Mouse (Mus musculus) limb, embryonic 10.5 days (tissue): ENCODE measurements at regions not wholly inside any gene's neighbourhood (a gene's known extent, or its start where the extent isn't known, plus 50 kb on each side); places are given as distances from the start of the nearest gene placed in this dataset.
A peak's percentile ranks its signal among the peaks of the same experiment; 100 is the strongest.

Experiments
- DNase-seq: peaks from one replicate; pipeline ENCODE4 v3.0.0-alpha.2; 2017; ENCODE audit warnings: low spot score
- H3K27ac ChIP-seq: fragments of 300-500 bp; sonication (generic); 2 replicates; pipeline ENCODE4 v1.5.1; 2016; ENCODE audit warnings: mild to moderate bottlenecking
- H3K27me3 ChIP-seq: fragments of 300-500 bp; sonication (generic); 2 replicates; pipeline ENCODE4 v1.6.1; 2016; ENCODE audit warnings: low read depth, mild to moderate bottlenecking; ENCODE audit not compliant: poor library complexity, severe bottlenecking
- H3K36me3 ChIP-seq: fragments of 300-500 bp; sonication (generic); 2 replicates; pipeline ENCODE4 v1.6.1; 2016; ENCODE audit warnings: mild to moderate bottlenecking, moderate library complexity
- H3K4me1 ChIP-seq: fragments of 300-500 bp; sonication (generic); 2 replicates; pipeline ENCODE4 v1.6.1; 2016
- H3K4me3 ChIP-seq: fragments of 300-500 bp; sonication (generic); 2 replicates; pipeline ENCODE4 v1.5.1; 2016; ENCODE audit warnings: mild to moderate bottlenecking, moderate library complexity
- H3K9me3 ChIP-seq: fragments of 300-500 bp; sonication (generic); replicated peaks from 2 replicates; pipeline ENCODE4 v1.6.1; 2016; ENCODE audit warnings: mild to moderate bottlenecking
- WGBS: fragments of 180-500 bp; shearing (Covaris S2); methylation state at CpG from one replicate; pipeline ENCODE4 v1.1.7; 2016; 5-methylcytosine and 5-hydroxymethylcytosine counted together

DNA sequence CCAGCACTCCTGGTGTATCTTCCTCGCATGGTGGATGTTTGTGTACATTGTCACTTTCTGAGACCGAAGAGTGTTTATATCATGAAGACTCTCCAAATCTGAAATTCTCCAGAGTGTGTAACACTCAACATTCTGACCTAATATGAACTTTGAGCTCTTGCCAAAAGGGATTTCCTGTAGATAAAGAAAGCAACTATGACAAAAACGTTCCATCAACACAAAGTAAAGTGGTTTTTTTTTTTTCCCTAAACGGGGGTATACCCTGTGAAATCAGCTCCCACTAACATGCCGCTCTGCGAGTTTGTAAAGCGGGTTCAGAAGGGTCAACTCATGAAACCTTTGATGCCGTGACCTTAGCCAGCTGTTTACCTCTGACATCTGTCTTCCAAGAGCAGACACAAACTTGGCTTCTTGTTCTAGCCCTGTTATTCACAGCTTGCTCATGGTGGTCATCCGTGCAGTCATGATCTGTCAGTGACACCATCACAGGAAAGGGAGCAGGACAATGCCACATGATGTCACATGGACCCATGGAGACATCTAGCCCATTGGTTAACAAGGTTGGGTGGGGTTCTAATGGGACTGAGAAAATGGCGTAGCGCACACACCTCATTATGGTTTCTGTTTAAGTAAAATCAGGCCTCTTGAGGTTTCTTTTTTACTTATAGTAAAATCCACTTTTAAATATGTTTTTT, 122.9 kb upstream of the Cmc1 start:
- Histone ChIP-seq H3K36me3 (no peaks in the 10 kb centered on the region), H3K4me1 (no peaks in the 10 kb centered on the region), H3K9me3 (no peaks in the 10 kb centered on the region), H3K27me3 (no peaks in the 10 kb centered on the region), H3K4me3 (no peak overlapping the region), H3K27ac (no peak overlapping the region)
- no peak for DNase-seq
- 87% methylated on average over 11 of the region's 11 CpGs for WGBS

DNA sequence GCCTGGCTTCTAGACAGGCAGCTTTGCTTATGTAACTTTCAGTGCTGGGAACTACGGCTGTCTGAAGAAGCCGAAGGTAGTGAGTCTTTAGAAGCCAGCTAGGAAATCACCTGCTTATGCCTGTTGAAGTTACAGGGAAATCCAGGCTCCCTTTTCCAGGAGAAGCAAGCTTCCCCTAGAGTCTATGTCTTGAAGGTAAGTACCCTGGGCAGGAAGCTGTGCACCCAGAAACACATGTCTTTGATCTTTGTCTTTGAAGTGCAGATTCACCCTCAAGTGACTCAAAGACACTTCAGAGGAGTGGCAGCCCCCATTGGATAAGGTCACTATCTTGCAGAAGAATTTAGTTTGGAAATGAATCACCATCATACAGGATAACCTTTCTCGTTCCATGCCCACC, 135.5 kb upstream of the Cmc1 start:
- Histone ChIP-seq H3K4me1 (no peaks in the 10 kb centered on the region), H3K27ac (no peak overlapping the region), H3K36me3 (no peaks in the 10 kb centered on the region), H3K4me3 (no peak overlapping the region), H3K9me3 (no peaks in the 10 kb centered on the region), H3K27me3 (no peaks in the 10 kb centered on the region)
- 46% methylated on average over 3 of the region's 3 CpGs for WGBS
- DNase-seq = no peak

DNA sequence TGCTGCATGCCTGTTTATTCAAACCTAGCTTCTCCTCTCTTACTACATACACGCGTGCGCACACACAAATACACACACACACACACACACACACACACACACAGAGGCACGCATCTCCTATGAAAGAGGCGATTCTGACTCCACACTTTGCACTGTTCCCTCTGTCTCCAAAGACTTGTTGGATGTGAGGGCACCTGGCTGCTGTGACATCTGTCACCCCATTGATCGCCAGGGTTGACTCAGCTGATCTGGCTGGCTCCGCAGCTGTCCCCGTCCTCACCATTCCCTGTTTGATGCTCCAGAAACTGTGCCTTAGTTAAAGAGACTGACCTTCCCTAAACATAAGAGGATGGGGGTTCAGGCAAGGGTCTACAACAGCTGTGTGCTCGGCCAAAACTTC, 137.6 kb upstream of the Cmc1 start:
- Histone ChIP-seq H3K27ac (no peak overlapping the region), H3K36me3 (no peaks in the 10 kb centered on the region), H3K27me3 (no peaks in the 10 kb centered on the region), H3K9me3 (no peaks in the 10 kb centered on the region), H3K4me1 (no peaks in the 10 kb centered on the region), H3K4me3 (no peak overlapping the region)
- 84% methylated on average over 9 of the region's 9 CpGs for WGBS
- no peak for DNase-seq

DNA sequence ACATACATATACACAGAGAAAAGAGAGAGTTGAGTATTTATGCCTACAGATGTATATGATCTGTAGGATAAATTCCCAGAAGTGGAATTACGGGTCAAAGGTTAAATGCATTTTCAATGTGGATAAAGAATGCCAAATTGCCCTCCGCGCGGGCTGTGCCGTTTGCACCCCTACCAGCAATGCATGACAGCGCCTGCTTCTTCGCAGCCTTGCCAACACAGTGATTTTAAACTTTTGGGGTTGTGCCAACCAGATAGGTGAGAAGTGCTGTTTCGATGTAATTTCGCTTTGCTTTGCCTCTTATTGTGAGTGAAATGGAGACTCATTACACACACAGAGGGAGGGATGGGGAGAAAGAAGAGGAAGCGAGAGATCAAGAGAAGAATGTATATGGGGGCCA, 142.9 kb upstream of the Cmc1 start:
- Histone ChIP-seq H3K9me3 (no peaks in the 10 kb centered on the region), H3K4me3 (no peak overlapping the region), H3K27ac (no peak overlapping the region), H3K4me1 (no peaks in the 10 kb centered on the region), H3K36me3 (no peaks in the 10 kb centered on the region), H3K27me3 (no peaks in the 10 kb centered on the region)
- 92% methylated on average over 10 of the region's 10 CpGs for WGBS
- DNase-seq = no peak

DNA sequence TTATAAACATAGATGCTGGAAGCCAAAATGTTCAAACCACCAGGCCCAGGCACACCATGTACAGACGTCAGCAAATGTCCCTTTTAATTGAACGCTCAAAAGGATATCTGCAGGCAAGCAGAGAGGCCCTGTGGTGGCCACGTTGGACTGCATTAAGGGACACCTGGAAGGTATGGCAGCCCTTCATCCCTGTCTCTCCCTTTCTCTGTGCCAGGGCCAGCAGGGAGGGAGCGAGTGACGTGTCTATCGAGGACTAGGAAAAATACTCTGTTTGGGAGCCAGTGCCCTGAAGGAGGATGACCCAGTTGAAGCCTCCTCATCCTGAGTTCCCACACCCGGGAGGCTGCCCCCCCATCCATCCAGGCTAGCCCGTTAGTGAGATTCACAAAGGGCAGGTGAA, 144.0 kb upstream of the Cmc1 start:
- WGBS = 79% methylated on average over 8 of the region's 8 CpGs
- Histone ChIP-seq H3K36me3 (no peaks in the 10 kb centered on the region), H3K9me3 (no peaks in the 10 kb centered on the region), H3K4me3 (no peak overlapping the region), H3K4me1 (no peaks in the 10 kb centered on the region), H3K27me3 (no peaks in the 10 kb centered on the region), H3K27ac (no peak overlapping the region)
- no peak for DNase-seq

DNA sequence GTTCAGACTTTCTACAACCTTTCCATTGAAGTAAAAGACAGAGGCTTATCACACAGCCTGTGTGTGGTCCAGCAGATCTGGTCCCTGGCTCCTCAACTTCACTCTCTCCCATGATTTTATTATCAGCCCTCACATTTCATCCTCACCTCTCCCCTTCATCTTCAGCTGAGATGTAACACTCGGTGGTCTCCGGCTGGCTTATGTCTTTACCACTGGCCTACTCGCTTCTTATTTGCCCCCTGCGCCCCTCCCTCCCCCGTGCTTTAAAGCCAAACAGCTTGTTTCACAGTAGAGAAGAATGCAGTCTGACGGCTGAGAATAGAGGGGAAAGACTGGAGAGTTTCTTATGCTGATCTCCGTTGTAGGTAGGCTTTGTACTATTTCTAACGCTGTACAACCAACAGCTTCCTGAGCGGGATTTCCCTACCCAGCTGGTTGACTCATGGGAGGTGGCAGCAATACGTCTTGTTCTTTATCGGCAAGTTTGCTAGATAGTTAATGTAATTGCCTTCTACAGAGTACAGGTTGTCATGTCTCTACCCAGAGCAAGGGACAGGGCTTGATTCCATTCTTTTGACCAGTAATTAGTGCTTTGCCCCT, 152.9 kb upstream of the Cmc1 start:
- no peaks in the 10 kb centered on the region for H3K36me3 ChIP-seq
- no peaks in the 10 kb centered on the region for H3K27me3 ChIP-seq
- H3K9me3 ChIP-seq = no peaks in the 10 kb centered on the region
- DNase-seq = no peak
- WGBS = 76% methylated on average over 11 of the region's 11 CpGs
- H3K27ac ChIP-seq = no peak overlapping the region
- no peak overlapping the region for H3K4me3 ChIP-seq
- H3K4me1 ChIP-seq = no peaks in the 10 kb centered on the region

DNA sequence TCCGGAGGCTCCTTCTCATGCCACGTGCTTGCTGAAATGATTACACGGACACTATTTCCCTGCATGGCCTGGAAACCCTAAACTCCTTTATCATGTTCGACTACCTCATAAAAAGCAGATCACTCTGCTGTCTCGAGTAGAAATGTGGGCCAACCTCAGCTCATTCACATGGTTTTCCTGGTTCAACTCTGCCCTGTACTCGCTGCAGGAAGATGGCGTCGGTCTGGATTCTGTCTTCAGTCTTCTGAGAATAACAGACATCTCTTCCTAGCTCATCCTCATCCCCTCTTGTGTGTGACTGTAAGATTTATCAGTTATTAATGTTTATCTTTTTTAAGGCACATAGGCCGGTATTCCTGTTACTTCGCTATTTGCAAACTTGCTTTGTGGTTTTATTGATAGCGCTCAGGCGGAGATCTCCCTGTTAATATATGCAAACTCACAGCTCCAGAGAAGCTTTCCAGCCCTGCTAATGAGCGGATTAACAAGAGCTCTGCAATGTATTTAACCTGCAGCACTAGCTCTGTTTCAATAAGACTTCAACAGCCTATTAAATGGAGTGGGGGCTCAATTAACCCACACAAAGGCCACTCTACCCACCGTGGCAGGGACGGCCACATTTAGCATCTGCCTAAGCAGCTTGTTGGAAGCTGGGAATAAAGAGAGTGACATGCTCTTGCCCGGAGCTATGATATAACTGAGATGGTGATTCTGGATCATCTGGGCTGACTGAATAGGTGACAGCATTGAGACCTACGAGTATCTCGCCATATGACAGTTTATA, 159.5 kb upstream of the Eomes start:
- H3K27ac ChIP-seq = no peak overlapping the region
- H3K9me3 ChIP-seq = no peaks in the 10 kb centered on the region
- H3K4me3 ChIP-seq = no peak overlapping the region
- H3K4me1 ChIP-seq = no peaks in the 10 kb centered on the region; the same call in 1 of the 2 replicates
- H3K27me3 ChIP-seq = no peaks in the 10 kb centered on the region
- H3K36me3 ChIP-seq = no peaks in the 10 kb centered on the region
- DNase-seq = no peak
- WGBS = 89% methylated on average over 18 of the region's 18 CpGs

DNA sequence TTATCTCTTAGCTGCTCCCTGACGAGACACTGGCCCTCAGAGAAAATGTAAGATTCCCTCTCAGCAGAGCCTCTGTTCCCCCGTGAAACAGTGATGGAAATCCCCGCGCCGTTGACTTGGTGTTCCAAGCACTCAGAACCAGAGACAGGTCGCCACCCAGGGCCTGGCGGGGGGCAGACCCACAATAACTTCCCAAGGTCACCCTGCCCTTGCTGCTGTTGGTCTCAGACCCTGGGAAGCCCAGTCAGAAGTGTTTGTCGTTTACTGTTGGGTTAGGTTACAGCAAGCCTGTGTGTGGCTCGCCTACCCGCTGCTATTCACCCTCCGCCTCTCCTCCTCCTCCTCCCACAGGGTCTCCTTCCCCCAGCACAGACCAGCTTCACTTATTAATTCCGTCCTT, 154.2 kb upstream of the Eomes start:
- Histone ChIP-seq H3K27me3 (no peaks in the 10 kb centered on the region), H3K27ac (no peak overlapping the region), H3K9me3 (no peaks in the 10 kb centered on the region), H3K4me3 (no peak overlapping the region), H3K36me3 (no peaks in the 10 kb centered on the region), H3K4me1 (peaks cover 10% of the 10 kb centered on the region)
- 48% methylated on average over 12 of the region's 12 CpGs for WGBS
- no peak for DNase-seq

DNA sequence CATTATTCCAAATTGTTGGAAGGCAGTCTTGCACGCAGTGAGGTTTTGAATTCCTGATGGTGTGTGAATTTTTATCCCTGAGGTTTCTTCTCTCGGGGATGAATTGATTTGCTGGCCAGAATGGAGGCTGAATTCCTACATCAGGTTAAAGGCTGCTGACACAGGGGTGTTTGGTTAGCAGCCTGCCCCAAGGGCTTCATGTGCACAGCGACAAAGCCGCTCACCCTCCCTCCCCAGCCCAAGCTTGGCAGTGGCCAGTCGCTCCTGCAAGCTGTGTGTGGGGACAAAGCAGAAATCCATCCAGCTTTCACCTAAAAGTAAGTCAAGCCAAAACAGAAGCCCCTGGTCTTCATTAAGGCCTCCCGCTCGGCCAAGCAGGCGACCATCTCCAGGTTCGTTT, 151.4 kb upstream of the Eomes start:
- H3K27ac ChIP-seq = no peak overlapping the region

DNA sequence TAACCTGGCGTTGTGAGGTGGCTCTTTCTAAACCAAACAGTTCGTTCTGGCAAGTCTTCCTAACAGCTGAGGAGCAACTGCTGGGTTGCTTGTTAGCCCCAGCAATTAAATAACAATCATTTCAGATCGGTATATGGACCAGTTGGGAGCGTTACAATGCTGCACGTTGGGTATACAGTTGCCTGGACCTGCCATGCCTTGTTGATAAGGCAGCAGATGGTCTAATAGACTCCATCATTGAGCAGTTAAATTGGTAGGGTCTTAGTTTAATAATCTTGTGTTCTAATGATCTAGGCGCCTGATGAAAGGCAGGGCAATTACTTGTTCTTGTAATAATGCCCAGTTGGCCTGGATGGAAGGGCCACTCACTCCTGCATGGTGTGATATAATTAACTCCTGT, 150.1 kb upstream of the Eomes start:
- no peak for DNase-seq
- Histone ChIP-seq H3K27me3 (no peaks in the 10 kb centered on the region), H3K4me1 (peaks cover 10% of the 10 kb centered on the region), H3K27ac (no peak overlapping the region), H3K9me3 (no peaks in the 10 kb centered on the region), H3K36me3 (no peaks in the 10 kb centered on the region), H3K4me3 (no peak overlapping the region)
- WGBS = 89% methylated on average over 6 of the region's 6 CpGs

More for the DNA sequence above, 151.4 kb upstream of the Eomes start:
- no peak for DNase-seq
- WGBS = 78% methylated on average over 9 of the region's 9 CpGs
- no peaks in the 10 kb centered on the region for H3K27me3 ChIP-seq
- H3K36me3 ChIP-seq = no peaks in the 10 kb centered on the region
- no peak overlapping the region for H3K4me3 ChIP-seq
- H3K4me1 ChIP-seq = peaks cover 10% of the 10 kb centered on the region
- H3K9me3 ChIP-seq = no peaks in the 10 kb centered on the region

DNA sequence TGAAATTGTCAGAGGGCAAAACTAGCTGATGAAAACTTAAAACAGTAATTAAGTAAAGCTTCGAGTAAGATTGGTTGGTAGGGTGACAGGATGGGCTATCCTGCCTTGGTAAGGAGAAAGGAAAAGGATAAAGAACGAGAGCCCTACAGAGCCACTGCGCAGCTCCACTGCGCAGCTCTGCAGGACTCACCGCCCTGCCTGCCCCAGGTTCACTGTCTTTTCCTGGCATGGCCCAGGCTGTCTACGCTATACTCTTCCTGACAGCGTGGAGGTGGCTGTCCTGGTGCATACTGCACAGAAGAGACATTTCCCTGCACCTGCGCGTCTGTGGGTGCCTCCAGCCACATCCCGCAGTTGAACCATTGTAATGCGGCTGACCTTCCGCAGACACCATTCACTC, 136.6 kb upstream of the Eomes start:
- WGBS = 49% methylated on average over 12 of the region's 12 CpGs
- Histone ChIP-seq H3K4me3 (peak overlapping the region; percentile 41), H3K36me3 (no peaks in the 10 kb centered on the region), H3K9me3 (no peaks in the 10 kb centered on the region), H3K27me3 (no peaks in the 10 kb centered on the region), H3K27ac (no peak overlapping the region), H3K4me1 (no peaks in the 10 kb centered on the region)
- no peak for DNase-seq

DNA sequence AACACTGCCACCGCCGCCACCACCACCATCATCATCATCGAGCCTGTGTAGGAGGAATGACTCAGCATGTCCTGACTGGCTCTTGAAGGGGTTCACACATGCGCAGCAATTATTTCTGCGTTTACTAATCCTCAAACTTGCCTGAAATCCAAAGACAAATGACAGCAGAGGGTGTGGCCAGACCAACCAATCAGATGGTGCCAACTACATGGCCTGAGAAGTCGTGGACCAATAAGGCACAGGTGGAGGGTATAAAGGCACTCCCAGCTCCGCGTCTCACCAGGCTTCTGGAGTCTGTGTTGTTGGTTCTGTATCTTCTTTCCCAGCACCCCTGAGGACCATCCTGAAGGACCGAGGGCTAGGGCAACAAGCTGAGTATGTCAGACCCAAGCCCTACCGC, 123.1 kb upstream of the Eomes start:
- Histone ChIP-seq H3K27ac (no peak overlapping the region), H3K4me3 (no peak overlapping the region), H3K9me3 (no peaks in the 10 kb centered on the region), H3K36me3 (no peaks in the 10 kb centered on the region), H3K4me1 (no peaks in the 10 kb centered on the region), H3K27me3 (no peaks in the 10 kb centered on the region)
- 93% methylated on average over 10 of the region's 10 CpGs for WGBS
- no peak for DNase-seq

DNA sequence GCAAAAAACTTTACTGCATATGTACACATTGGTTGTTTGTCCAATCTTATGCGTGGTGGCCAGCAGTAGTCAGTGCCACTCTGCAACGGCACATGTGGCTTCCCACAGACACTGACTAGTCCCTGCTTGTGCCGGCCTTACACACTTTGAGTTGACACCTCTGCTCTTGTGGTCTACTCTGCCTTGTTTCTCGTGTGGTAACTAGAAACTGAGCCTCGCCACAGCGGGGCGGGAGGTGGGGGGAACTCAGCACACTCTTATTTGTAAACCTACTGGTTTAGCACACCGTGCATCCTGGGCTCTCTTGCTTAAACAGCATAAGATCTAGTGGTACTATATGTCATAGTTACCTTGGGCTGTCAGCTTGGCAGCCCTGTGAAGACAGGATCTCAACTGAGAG, 120.6 kb upstream of the Eomes start:
- no peaks in the 10 kb centered on the region for H3K27me3 ChIP-seq
- no peaks in the 10 kb centered on the region for H3K4me1 ChIP-seq
- DNase-seq = no peak
- H3K36me3 ChIP-seq = no peaks in the 10 kb centered on the region
- no peak overlapping the region for H3K4me3 ChIP-seq
- WGBS = 90% methylated on average over 8 of the region's 8 CpGs
- no peak overlapping the region for H3K27ac ChIP-seq
- H3K9me3 ChIP-seq = no peaks in the 10 kb centered on the region
